Mouse (Mus musculus) hindbrain, embryonic 11.5 days (tissue): ENCODE measurements around the gene Tstd3. TPM values are rescaled to one million over a fixed set of nuclear protein-coding genes. Genes with fewer than 3 reads are reported as not detected.
"Not testable (repeated sequence)": the region's sequence is repeated elsewhere in the genome, so short reads cannot be mapped to it uniquely, and the experiment has no call there.

Experiments used
- ATAC-seq: fragments of 200-750 bp; cut with Nextera tagmentation; 2 replicates; pipeline ENCODE4 v1.8.0; 2017; ENCODE audit warnings: mild to moderate bottlenecking, moderate TSS enrichment, moderate library complexity; ENCODE audit not compliant: low FRiP score
- DNase-seq: peaks from one replicate; pipeline ENCODE4 v3.0.0-alpha.2; 2015; ENCODE audit warnings: low spot score
- H3K27ac ChIP-seq: fragments of 300-500 bp; sonication (generic); 2 replicates; pipeline ENCODE4 v1.5.1; 2014; ENCODE audit warnings: mild to moderate bottlenecking, low read depth, low read length
- H3K27me3 ChIP-seq: fragments of 300-500 bp; sonication (generic); 2 replicates; pipeline ENCODE4 v1.6.1; 2014; ENCODE audit warnings: mild to moderate bottlenecking, low read length, moderate library complexity, mixed read lengths; ENCODE audit not compliant: control insufficient read depth, insufficient read depth
- H3K36me3 ChIP-seq: fragments of 300-500 bp; sonication (generic); 2 replicates; pipeline ENCODE4 v1.6.1; 2014; ENCODE audit warnings: mild to moderate bottlenecking, low read length, moderate library complexity, mixed read lengths; ENCODE audit not compliant: control insufficient read depth, insufficient read depth
- H3K4me1 ChIP-seq: fragments of 300-500 bp; sonication (generic); replicated peaks from 2 replicates; pipeline ENCODE4 v1.6.1; 2014; ENCODE audit warnings: low read length, mixed read lengths; ENCODE audit not compliant: control insufficient read depth, insufficient read depth
- H3K4me2 ChIP-seq: fragments of 300-500 bp; sonication (generic); replicated peaks from 2 replicates; pipeline ENCODE4 v1.6.1; 2014; ENCODE audit warnings: mild to moderate bottlenecking, low read depth, low read length
- H3K4me3 ChIP-seq: fragments of 300-500 bp; sonication (generic); 2 replicates; pipeline ENCODE4 v1.5.1; 2014; ENCODE audit warnings: low read depth, low read length
- H3K9ac ChIP-seq: fragments of 300-500 bp; sonication (generic); 2 replicates; pipeline ENCODE4 v1.6.1; 2014; ENCODE audit warnings: low read depth, low read length
- H3K9me3 ChIP-seq: fragments of 300-500 bp; sonication (generic); 2 replicates; pipeline ENCODE4 v1.6.1; 2016; ENCODE audit warnings: low read length; ENCODE audit not compliant: control insufficient read depth
- WGBS: fragments of 180-500 bp; shearing (Covaris S2); extraction: QIAGEN DNeasy Blood & Tissue Kit; methylation state at CpG from one replicate; pipeline ENCODE4 v1.1.7; 2014; 5-methylcytosine and 5-hydroxymethylcytosine counted together
- polyA plus RNA-seq: library from polyadenylated mRNA; unstranded; fragments of >200 nt; fragmentation: Nextera tagmentation; extraction: Ambion mirVana; gene quantifications from 2 replicates; pipeline ENCODE4 v1.2.1, GENCODE M21; 2014

Tstd3 gene
- polyA plus RNA-seq, 1 experiment from 2014 or later = 32.0 TPM

DNA sequence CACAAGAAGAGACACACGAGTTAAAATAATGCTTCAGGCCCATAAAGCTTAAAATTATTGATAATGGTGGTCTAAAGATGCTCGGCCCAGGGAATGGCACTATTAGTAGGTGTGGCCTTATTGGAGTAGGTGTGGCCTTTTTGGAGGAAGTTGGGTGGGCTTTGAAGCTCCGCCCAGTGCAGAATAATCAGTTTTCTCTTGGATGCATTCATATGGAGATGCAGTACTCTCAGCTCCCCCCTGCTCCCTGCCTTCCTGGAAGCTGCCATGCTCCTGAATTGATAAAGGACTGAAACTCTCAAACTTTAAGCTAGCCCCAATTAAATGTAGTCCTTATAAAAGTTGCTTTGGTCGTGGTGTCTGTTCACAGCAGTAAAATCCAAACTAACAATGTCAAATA is 3.2 kb downstream of the Tstd3 start:
- H3K4me2 ChIP-seq = no peak overlapping the region
- H3K4me1 ChIP-seq = no peaks in the 10 kb centered on the region
- H3K27me3 ChIP-seq = no peaks in the 10 kb centered on the region
- H3K4me3 ChIP-seq = no peak overlapping the region
- WGBS = 75% methylated on average over 4 of the region's 4 CpGs
- H3K27ac ChIP-seq = no peak overlapping the region
- DNase-seq (no peak), ATAC-seq (no peak)
- H3K36me3 ChIP-seq = no peaks in the 10 kb centered on the region
- H3K9ac ChIP-seq = no peak overlapping the region
- H3K9me3 ChIP-seq = no peaks in the 10 kb centered on the region

DNA sequence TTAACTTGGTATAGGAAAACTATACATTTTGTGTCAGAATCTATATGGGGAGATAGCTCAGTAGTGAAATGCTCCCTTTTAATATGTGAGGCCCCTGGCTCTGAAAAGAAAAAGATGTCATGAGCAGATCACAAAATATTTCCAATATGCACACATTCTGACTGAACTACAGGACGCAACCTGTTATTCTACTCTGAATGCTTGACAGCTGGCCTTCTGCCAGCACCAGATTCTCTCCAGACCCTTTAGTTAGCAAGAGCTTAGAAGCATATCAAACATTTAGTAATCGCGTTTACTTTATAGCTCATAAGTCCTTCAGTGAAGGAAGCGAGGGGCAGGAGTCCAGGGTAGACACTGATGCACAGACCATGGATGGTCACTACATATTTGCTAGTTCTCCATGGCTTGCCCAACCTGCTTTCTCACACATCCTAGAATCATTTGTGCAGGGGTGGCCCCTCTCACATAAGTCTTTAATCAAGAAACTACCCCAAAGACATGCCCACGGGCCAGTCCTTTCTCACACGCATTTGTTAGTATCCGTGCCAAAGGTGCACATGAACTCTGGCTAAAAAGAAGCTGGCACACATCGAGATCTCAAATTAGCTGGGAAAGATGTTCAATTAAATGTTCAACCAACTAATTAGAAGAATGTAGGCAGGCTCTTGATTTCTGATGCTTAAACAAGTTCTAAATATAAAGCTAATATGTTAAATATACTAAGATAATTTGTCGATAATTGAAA is 5.4 kb downstream of the Tstd3 start:
- WGBS = 90% methylated on average over 9 of the region's 9 CpGs
- no peaks in the 10 kb centered on the region for H3K36me3 ChIP-seq
- no peaks in the 10 kb centered on the region for H3K9me3 ChIP-seq
- no peak overlapping the region for H3K4me3 ChIP-seq
- H3K27ac ChIP-seq = no peak overlapping the region
- H3K4me1 ChIP-seq = no peaks in the 10 kb centered on the region
- no peak overlapping the region for H3K4me2 ChIP-seq
- no peak for ATAC-seq
- DNase-seq = no peak
- H3K9ac ChIP-seq = no peak overlapping the region
- no peaks in the 10 kb centered on the region for H3K27me3 ChIP-seq

DNA sequence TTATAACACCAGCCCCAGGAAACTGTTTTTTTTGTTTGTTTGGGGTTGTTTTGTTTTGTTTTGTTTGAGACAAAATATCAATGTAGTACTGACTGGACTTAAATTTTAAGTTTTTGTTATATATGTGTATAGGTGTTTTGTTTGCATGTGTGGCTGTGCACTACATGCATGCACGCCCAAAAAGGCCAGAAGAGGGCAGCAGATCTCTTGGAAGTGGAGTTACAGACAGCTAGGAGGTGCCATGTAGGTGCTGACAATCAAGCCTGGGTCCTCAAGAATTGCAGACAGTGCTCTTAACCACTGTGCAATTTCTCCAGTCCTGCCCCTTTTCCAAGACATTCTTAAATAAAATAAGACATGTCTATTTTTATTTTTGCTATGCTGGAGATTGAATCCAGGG is 8.2 kb downstream of the Tstd3 start:
- Histone ChIP-seq H3K4me3 (no peak overlapping the region), H3K9me3 (no peaks in the 10 kb centered on the region), H3K4me2 (no peak overlapping the region), H3K4me1 (no peaks in the 10 kb centered on the region), H3K9ac (no peak overlapping the region), H3K27me3 (no peaks in the 10 kb centered on the region), H3K27ac (no peak overlapping the region), H3K36me3 (no peaks in the 10 kb centered on the region)
- ATAC-seq (no peak), DNase-seq (no peak)
- 63% methylated on average over 1 of the region's 1 CpGs for WGBS

DNA sequence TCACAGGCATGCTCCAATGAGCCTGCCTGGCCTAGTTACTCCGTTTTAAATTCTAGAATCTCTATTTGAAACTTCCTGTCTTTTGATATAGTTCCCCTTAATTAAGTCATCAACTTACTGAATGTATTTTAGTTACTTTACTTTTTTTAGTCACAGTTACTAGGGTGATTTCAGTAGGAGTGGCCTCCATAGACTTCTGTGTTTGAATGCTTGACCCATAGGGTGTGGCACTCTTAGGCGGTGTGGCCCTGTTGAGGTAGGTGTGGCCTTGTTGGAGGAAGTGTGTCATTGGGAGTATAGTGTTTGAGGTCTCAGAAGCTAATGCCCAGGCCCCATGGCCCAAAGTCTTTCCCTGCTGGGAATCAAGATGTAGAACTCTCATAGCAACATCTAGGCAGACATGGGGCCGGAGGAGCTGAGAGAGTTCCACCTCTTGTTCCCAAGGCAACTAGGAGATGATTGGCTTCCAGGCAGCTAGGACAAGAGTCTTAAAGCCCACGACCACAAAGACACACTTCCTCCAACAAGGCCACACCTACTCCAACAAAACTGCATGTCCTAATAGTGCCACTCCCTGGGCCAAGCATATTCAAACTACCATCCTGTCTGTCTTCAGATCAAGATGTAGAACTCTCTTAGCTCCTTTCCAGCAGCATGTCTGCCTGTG is 11.8 kb downstream of the Tstd3 start:
- no peak overlapping the region for H3K4me3 ChIP-seq
- H3K27me3 ChIP-seq = no peaks in the 10 kb centered on the region
- H3K9me3 ChIP-seq = no peaks in the 10 kb centered on the region
- DNase-seq (no peak), ATAC-seq (no peak)
- 78% methylated on average over 4 of the region's 4 CpGs for WGBS
- no peaks in the 10 kb centered on the region for H3K36me3 ChIP-seq
- H3K27ac ChIP-seq = no peak overlapping the region
- H3K4me2 ChIP-seq = no peak overlapping the region
- no peaks in the 10 kb centered on the region for H3K4me1 ChIP-seq
- no peak overlapping the region for H3K9ac ChIP-seq

DNA sequence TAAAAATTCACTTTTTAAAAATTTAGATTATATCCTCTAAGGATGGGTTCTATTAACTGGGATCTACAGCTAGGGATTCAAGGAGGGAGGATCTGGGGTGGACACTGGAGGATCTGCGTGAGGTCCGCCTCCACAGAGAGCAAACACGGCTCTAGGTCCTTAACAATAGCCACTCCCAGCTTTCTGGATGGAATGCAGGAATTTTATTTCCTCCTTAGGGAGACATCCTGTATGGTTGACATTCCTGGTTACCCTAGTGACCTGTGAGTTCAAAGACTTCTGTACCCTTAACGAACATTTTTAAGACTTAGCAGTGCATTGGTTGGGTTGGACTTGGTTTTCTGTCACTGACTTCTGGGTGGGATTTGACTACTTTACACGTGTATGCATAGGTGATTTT is 21.3 kb downstream of the Tstd3 start:
- Histone ChIP-seq H3K4me1 (no peaks in the 10 kb centered on the region), H3K9me3 (no peaks in the 10 kb centered on the region), H3K36me3 (no peaks in the 10 kb centered on the region), H3K9ac (no peak overlapping the region), H3K27ac (no peak overlapping the region), H3K27me3 (no peaks in the 10 kb centered on the region), H3K4me2 (no peak overlapping the region), H3K4me3 (no peak overlapping the region)
- ATAC-seq (no peak), DNase-seq (no peak)
- 83% methylated on average over 5 of the region's 5 CpGs for WGBS

DNA sequence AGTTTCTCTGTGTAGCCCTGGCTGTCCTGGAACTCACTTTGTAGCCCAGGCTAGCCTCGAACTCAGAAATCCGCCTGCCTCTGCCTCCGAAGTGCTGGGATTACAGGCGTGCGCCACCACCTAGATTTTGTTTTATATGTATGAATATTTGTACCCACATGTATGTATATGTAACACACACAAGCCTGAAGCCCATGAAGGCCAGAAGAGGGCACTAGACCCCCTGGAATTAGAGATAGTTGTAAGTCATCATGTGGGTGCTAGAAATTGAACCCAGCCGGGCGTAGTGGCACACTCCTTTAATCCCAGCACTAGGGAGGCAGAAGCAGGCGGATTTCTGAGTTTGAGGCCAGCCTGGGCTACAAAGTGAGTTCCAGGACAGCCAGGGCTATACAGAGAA is 22.9 kb downstream of the Tstd3 start:
- DNase-seq, H3K9ac ChIP-seq, H3K9me3 ChIP-seq, H3K27ac ChIP-seq, H3K36me3 ChIP-seq, H3K4me2 ChIP-seq, H3K27me3 ChIP-seq, H3K4me3 ChIP-seq, H3K4me1 ChIP-seq, ATAC-seq: not testable (repeated sequence)
- 98% methylated on average over 8 of the region's 8 CpGs for WGBS

DNA sequence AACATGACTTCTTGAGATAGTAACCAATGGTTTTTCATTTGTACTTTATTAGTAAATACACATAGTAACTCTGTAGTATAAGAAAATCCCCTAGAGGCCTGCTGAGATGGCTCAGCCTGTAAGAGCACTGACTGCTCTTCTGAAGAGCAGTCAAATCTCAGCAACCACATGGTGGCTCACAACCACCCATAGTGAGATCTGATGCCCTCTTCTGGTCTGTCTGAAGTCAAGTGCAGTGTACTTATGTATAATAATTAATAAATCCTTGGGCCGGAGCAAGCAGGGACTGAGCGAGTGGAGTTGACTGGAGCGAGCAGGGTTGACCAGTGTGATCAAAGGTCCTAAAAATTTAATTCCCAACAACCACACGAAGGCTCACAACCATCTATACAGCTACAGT is 27.8 kb downstream of the Tstd3 start:
- no peaks in the 10 kb centered on the region for H3K36me3 ChIP-seq

DNA sequence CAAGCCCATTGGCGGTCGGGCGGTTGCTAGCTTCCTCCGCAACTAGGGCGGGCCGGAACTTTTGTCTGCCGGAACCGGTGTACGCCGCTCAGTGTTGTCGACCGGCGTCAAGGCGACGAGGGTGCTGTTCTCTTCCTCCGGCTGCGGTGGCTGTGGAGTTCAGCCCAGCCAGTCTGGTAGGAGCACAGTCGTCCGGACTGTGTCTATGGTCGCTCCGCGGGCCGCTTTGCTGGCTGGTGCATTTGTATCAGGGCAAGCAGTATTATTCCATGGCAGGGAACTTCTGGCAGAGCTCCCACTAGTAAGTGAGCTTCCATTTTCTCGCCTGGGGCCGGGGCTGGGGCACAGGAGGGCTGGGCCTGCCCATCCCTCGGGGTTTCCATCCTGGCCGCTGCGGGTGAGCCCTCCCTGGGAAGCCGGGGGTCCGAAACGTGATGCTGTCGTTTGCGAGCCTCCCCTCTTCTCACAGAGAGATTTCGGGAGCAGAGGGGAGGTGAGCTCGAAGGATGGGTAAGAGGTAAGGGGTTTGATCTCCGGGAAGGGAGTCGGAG is 39.3 kb downstream of the Tstd3 start, which contains the start of gene Ccnc:
Ccnc (plus strand) TSS at position 87 of the 551 bp plus-strand sequence.
- Histone ChIP-seq H3K9me3 (no peaks in the 10 kb centered on the region), H3K9ac (peak within 1 kb of the TSS; percentile 83), H3K27me3 (no peaks in the 10 kb centered on the region), H3K36me3 (no peaks in the 10 kb centered on the region), H3K4me2 (peak within 1 kb of the TSS; percentile 66), H3K4me3 (peak within 1 kb of the TSS; percentile 77), H3K27ac (peak within 1 kb of the TSS; percentile 75), H3K4me1 (no peaks in the 10 kb centered on the region)
- DNase-seq (peak; percentile 91), ATAC-seq (peak; percentile 97)
- 0% methylated on average over 37 of the region's 37 CpGs for WGBS

More for the DNA sequence above, 27.8 kb downstream of the Tstd3 start:
- Histone ChIP-seq H3K9me3 (no peaks in the 10 kb centered on the region), H3K27ac (no peak overlapping the region), H3K27me3 (no peaks in the 10 kb centered on the region), H3K4me2 (no peak overlapping the region), H3K4me3 (no peak overlapping the region), H3K4me1 (no peaks in the 10 kb centered on the region), H3K9ac (no peak overlapping the region)
- no peak for ATAC-seq
- DNase-seq = no peak
- 98% methylated on average over 4 of the region's 4 CpGs for WGBS
